Mouse (Mus musculus) kidney, postnatal 0 days (tissue): Measurements from ENCODE around the gene Golph3. TPM values are rescaled to one million over a fixed set of nuclear protein-coding genes. Genes with fewer than 3 reads are reported as not detected.

ENCODE experiments used
- ATAC-seq: fragments of 200-750 bp; cut with Nextera tagmentation; replicated peaks from 2 replicates; pipeline ENCODE4 v1.8.0; 2017; ENCODE audit warnings: low read depth, moderate number of reproducible peaks, moderate TSS enrichment, moderate library complexity; ENCODE audit not compliant: low FRiP score
- DNase-seq: peaks from one replicate; pipeline ENCODE4 v3.0.0-alpha.2; 2016; ENCODE audit warnings: low spot score
- H3K27ac ChIP-seq: fragments of 300-500 bp; sonication (generic); 2 replicates; pipeline ENCODE4 v1.5.1; 2014; ENCODE audit warnings: mild to moderate bottlenecking
- H3K27me3 ChIP-seq: fragments of 300-500 bp; sonication (generic); 2 replicates; pipeline ENCODE4 v1.6.1; 2014; ENCODE audit warnings: low read length, mixed read lengths; ENCODE audit not compliant: insufficient read depth
- H3K36me3 ChIP-seq: fragments of 300-500 bp; sonication (generic); 2 replicates; pipeline ENCODE4 v1.6.1; 2014; ENCODE audit warnings: low read length, mixed read lengths; ENCODE audit not compliant: insufficient read depth
- H3K4me1 ChIP-seq: fragments of 300-500 bp; sonication (generic); replicated peaks from 2 replicates; pipeline ENCODE4 v1.6.1; 2014; ENCODE audit warnings: antibody characterized with exemption, low read length, mixed read lengths; ENCODE audit not compliant: insufficient read depth
- H3K4me2 ChIP-seq: fragments of 300-500 bp; sonication (generic); 2 replicates; pipeline ENCODE4 v1.6.1; 2014; ENCODE audit warnings: mild to moderate bottlenecking, low read length, moderate library complexity, mixed read lengths
- H3K4me3 ChIP-seq: fragments of 300-500 bp; sonication (generic); replicated peaks from 2 replicates; pipeline ENCODE4 v1.5.1; 2014; ENCODE audit warnings: low read depth, low read length
- H3K9ac ChIP-seq: fragments of 300-500 bp; sonication (generic); 2 replicates; pipeline ENCODE4 v1.6.1; 2014; ENCODE audit warnings: low read depth, low read length
- H3K9me3 ChIP-seq: fragments of 300-500 bp; sonication (generic); replicated peaks from 2 replicates; pipeline ENCODE4 v1.6.1; 2016; ENCODE audit warnings: low read length, inconsistent platforms, mixed read lengths
- CTCF ChIP-seq: IDR thresholded peaks from 2 replicates; pipeline ENCODE4 v1.5.1; 2016; ENCODE audit warnings: antibody characterized with exemption, low read depth, mild to moderate bottlenecking, moderate library complexity
- WGBS: fragments of 180-500 bp; shearing (Covaris S2); extraction: QIAGEN DNeasy Blood & Tissue Kit; methylation state at CpG from one replicate; pipeline ENCODE4 v1.1.7; 2014; 5-methylcytosine and 5-hydroxymethylcytosine counted together
- polyA plus RNA-seq: library from polyadenylated mRNA; unstranded; fragments of >200 nt; fragmentation: Nextera tagmentation; extraction: Ambion mirVana; gene quantifications from 2 replicates; pipeline ENCODE4 v1.2.1, GENCODE M21; 2015

Golph3 gene
- polyA plus RNA-seq, 1 experiment from 2014 or later, result 95.6 TPM

GRCm38 (mm10) chr15:12315996-12316395 is 5.3 kb upstream of the Golph3 start:
- no peak overlapping the region for H3K27ac ChIP-seq
- no peak overlapping the region for H3K4me3 ChIP-seq
- no peaks in the 10 kb centered on the region for H3K4me1 ChIP-seq
- no peak for DNase-seq
- no peaks in the 10 kb centered on the region for H3K36me3 ChIP-seq
- no peaks in the 10 kb centered on the region for H3K9me3 ChIP-seq
- H3K9ac ChIP-seq, result no peak overlapping the region
- H3K4me2 ChIP-seq, result no peak overlapping the region
- no peaks in the 10 kb centered on the region for H3K27me3 ChIP-seq
- 47% methylated on average over 2 of the region's 2 CpGs for WGBS
- no peak for TF ChIP-seq CTCF
- no peak for ATAC-seq

- Histone ChIP-seq H3K4me2 (no peak overlapping the region), H3K27me3 (no peaks in the 10 kb centered on the region), H3K27ac (no peak overlapping the region), H3K4me3 (no peak overlapping the region), H3K4me1 (no peaks in the 10 kb centered on the region), H3K9me3 (no peaks in the 10 kb centered on the region), H3K36me3 (no peaks in the 10 kb centered on the region), H3K9ac (no peak overlapping the region)
- no peak for TF ChIP-seq CTCF
- no peak for ATAC-seq
- DNase-seq, result no peak
- 72% methylated on average over 5 of the region's 5 CpGs for WGBS
These were observed 4.0 kb upstream of the Golph3 start for GRCm38 (mm10) chr15:12317290-12317689.

DNA sequence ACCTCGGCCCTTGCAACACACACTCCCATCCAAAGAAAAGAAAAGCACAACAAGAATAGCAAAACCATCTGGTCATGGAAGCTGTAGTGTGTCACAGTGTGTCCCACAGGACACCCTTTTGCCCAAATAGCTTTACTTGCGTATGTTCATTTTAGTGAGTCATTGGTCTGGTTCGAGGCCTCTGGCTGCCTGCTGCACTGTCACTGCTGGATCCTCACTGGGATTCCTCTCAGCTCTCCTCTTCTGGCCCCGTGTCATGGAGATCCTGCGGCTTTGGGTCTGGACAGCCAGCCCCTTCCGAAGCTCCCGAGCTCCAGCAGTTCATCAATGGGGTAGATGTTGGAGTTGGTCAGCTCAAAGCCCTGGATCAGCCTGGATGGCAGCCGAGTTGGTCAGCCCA is 2.8 kb upstream of the Golph3 start:
- no peak for ATAC-seq
- Histone ChIP-seq H3K27me3 (no peaks in the 10 kb centered on the region), H3K27ac (no peak overlapping the region), H3K4me1 (no peaks in the 10 kb centered on the region), H3K9ac (no peak overlapping the region), H3K4me2 (no peak overlapping the region), H3K36me3 (no peaks in the 10 kb centered on the region), H3K4me3 (no peak overlapping the region), H3K9me3 (no peaks in the 10 kb centered on the region)
- WGBS, result 81% methylated on average over 8 of the region's 8 CpGs
- TF ChIP-seq CTCF, result no peak
- no peak for DNase-seq

DNA sequence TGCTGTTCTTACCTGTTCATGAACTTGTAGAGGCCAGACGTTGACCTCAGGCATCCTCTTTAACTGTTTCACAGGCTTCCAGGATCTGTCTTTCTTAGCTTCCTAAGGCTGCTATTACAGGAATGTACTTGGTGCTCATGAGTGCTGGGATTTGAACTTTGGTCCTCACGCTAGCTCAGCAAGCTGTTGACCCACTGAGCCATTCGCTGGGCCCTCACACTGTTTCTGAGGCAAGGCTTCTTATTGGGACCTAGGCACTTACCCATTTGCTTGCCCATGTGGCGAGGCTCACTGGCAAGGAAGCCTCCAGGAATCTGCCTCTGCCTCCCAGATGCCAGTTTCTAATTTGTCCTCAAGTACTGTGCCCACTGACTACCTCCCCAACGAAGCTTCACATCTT is 1.4 kb upstream of the Golph3 start:
- 50% methylated on average over 5 of the region's 5 CpGs for WGBS
- no peaks in the 10 kb centered on the region for H3K27me3 ChIP-seq

DNA sequence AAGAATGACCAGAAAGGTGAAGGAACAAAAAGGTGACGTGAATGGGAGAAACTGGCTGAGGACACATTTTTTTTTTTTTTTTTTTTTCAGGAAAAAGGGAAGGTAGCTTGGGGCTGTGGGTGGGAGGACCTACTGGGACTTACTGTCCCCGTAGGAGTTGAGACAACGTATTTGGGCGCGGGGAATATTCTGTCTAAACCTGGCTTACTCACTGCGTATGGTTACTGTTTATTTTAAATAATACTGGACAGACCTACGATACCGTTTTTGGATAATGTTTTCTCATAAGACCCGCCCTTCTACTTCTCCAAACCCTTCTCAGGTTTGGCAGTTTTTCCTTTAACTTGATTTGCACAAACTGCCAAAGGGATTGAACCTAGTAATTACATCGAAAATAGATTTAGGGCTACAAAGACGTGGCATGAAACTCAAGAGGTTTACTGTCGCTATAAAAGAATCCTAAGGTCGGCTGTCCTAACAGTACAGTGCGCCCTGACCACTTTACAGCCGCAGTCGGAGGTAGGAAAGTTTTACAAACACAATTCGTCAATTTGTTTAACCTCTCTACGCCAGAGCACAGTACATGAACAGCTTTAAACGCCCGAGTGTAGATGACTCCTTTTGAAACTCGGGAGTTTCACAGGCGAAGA is 684 bp upstream of the Golph3 start:
- H3K9me3 ChIP-seq, result no peaks in the 10 kb centered on the region
- 2% methylated on average over 22 of the region's 22 CpGs for WGBS
- H3K4me1 ChIP-seq, result peaks cover 7% of the 10 kb centered on the region
- peak; percentile 37 for DNase-seq
- ATAC-seq, result no peak
- no peaks in the 10 kb centered on the region for H3K36me3 ChIP-seq
- H3K27me3 ChIP-seq, result no peaks in the 10 kb centered on the region
- H3K27ac ChIP-seq, result peak overlapping the region; percentile 98
- no peak for TF ChIP-seq CTCF
- H3K9ac ChIP-seq, result peak overlapping the region; percentile 99
- peak overlapping the region; percentile 100 for H3K4me3 ChIP-seq
- peak overlapping the region; percentile 81 for H3K4me2 ChIP-seq

More for the DNA sequence above, 1.4 kb upstream of the Golph3 start:
- Histone ChIP-seq H3K4me2 (peak overlapping the region; percentile 81; the same call in 1 of the 2 replicates), H3K9ac (no peak overlapping the region), H3K4me1 (peaks cover 7% of the 10 kb centered on the region), H3K4me3 (no peak overlapping the region), H3K27ac (no peak overlapping the region), H3K36me3 (no peaks in the 10 kb centered on the region), H3K9me3 (no peaks in the 10 kb centered on the region)
- no peak for ATAC-seq
- DNase-seq, result no peak
- TF ChIP-seq CTCF, result no peak

- Histone ChIP-seq H3K4me1 (peaks cover 7% of the 10 kb centered on the region), H3K27me3 (no peaks in the 10 kb centered on the region), H3K4me3 (peak within 1 kb of the TSS; percentile 100), H3K36me3 (no peaks in the 10 kb centered on the region), H3K4me2 (peak within 1 kb of the TSS; percentile 81), H3K9me3 (no peaks in the 10 kb centered on the region), H3K27ac (peak within 1 kb of the TSS; percentile 98), H3K9ac (peak within 1 kb of the TSS; percentile 99)
- DNase-seq (peak; percentile 57), ATAC-seq (peak; percentile 34)
- no peak for TF ChIP-seq CTCF
- WGBS, result under 1% methylated on average over 67 of the region's 70 CpGs
These were observed 755 bp downstream of the Golph3 start, which contains the start of gene 1810049J17Rik for GRCm38 (mm10) chr15:12321788-12322621. TSS of gene 1810049J17Rik (minus strand) at chr15:12321899.
